Mouse (Mus musculus): ENCODE measurements around the gene Kcnk2. TPM values are rescaled to one million over a fixed set of nuclear protein-coding genes. Genes with fewer than 3 reads are reported as not detected.
"Not testable (repeated sequence)": the region's sequence is repeated elsewhere in the genome, so short reads cannot be mapped to it uniquely, and the experiment has no call there.

Kcnk2 gene
- total RNA-seq, 4 experiments from 2014 or later: 1.1 to 1.6 (median 1.3) TPM

GRCm38 (mm10) chr1:189343301-189344251, 58.5 kb downstream of the Kcnk2 start:
- DNase-seq (ENCODE audit: low spot score in 2 of 2): no peak

GRCm38 (mm10) chr1:189342416-189343104, 59.5 kb downstream of the Kcnk2 start:
- DNase-seq (ENCODE audit: low spot score in 2 of 2): no peak

- DNase-seq (ENCODE audit: low spot score in 2 of 2): no peak
Observed at GRCm38 (mm10) chr1:189341381-189341917, 60.6 kb downstream of the Kcnk2 start.

GRCm38 (mm10) chr1:189315896-189316295, 86.2 kb downstream of the Kcnk2 start:
- no peak for DNase-seq (ENCODE audit: low spot score in 2 of 2)

GRCm38 (mm10) chr1:189314495-189314894, 87.6 kb downstream of the Kcnk2 start:
- no peak for DNase-seq (ENCODE audit: low spot score in 2 of 2)

- no peak for DNase-seq (ENCODE audit: low spot score in 2 of 2)
Observed at GRCm38 (mm10) chr1:189313750-189314149, 88.3 kb downstream of the Kcnk2 start.

- DNase-seq (ENCODE audit: low spot score in 2 of 2): no peak
Observed at GRCm38 (mm10) chr1:189310145-189310544, 91.9 kb downstream of the Kcnk2 start.

GRCm38 (mm10) chr1:189304988-189305522, 97.0 kb downstream of the Kcnk2 start:
- DNase-seq (ENCODE audit: low spot score in 2 of 2): no peak

GRCm38 (mm10) chr1:189303001-189303400, 99.1 kb downstream of the Kcnk2 start:
- DNase-seq (ENCODE audit: low spot score in 2 of 2): no peak

- DNase-seq (ENCODE audit: low spot score in 2 of 2): no peak
Observed at GRCm38 (mm10) chr1:189293679-189294406, 108.2 kb downstream of the Kcnk2 start.

GRCm38 (mm10) chr1:189290885-189291284, 111.2 kb downstream of the Kcnk2 start:
- no peak for DNase-seq (ENCODE audit: low spot score in 2 of 2)

GRCm38 (mm10) chr1:189288948-189289347, 113.1 kb downstream of the Kcnk2 start:
- no peak for DNase-seq (ENCODE audit: low spot score in 2 of 2)

GRCm38 (mm10) chr1:189272281-189272680, 129.8 kb downstream of the Kcnk2 start:
- DNase-seq (ENCODE audit: low spot score in 2 of 2): no peak

- DNase-seq (ENCODE audit: low spot score in 2 of 2): no peak
Observed at GRCm38 (mm10) chr1:189253631-189254030, 148.4 kb downstream of the Kcnk2 start.

- no peak for DNase-seq (ENCODE audit: low spot score in 2 of 2)
Observed at GRCm38 (mm10) chr1:189253207-189253606, 148.9 kb downstream of the Kcnk2 start.

GRCm38 (mm10) chr1:189243206-189243605, 158.9 kb downstream of the Kcnk2 start:
- DNase-seq (ENCODE audit: low spot score in 2 of 2): not testable (repeated sequence)

- no peak for DNase-seq (ENCODE audit: low spot score in 2 of 2)
Observed at GRCm38 (mm10) chr1:189235261-189235660, 166.8 kb downstream of the Kcnk2 start.

- DNase-seq (ENCODE audit: low spot score in 2 of 2): no peak
Observed at GRCm38 (mm10) chr1:189232829-189233228, 169.2 kb downstream of the Kcnk2 start.

GRCm38 (mm10) chr1:189228222-189229084, 173.6 kb downstream of the Kcnk2 start:
- no peak for DNase-seq (ENCODE audit: low spot score in 2 of 2)

GRCm38 (mm10) chr1:189227479-189227878, 174.6 kb downstream of the Kcnk2 start:
- no peak for DNase-seq (ENCODE audit: low spot score in 2 of 2)
